Comparison of ENCODE assay signal across 10 mouse cellular contexts in the genomic region with DNA sequence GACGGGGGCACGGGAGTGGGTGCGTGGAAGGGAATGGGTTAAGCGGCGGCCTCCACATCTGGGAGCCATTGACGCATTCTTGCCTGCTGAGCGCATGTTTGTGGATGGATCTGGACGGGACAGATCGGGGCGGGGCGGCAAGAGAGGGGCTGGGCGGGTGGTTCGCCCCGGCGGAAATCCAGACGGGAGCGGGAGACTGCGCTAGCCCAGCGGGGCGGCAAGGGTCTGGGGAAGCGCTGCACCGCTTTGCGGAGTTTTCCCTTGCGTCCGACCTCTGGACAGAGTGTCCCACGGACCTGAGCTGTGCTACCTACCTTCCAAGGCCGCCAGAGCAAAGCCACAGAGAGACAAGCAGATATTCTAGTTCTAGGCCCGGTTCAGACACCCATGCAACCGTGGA. TPM values are rescaled to one million over a fixed set of nuclear protein-coding genes. Genes with fewer than 3 reads are reported as not detected.
DNase-seq lines count a peak whose midpoint lies in the region; ATAC-seq lines count a peak whose summit lies in the region.
"Had no signal": no experiment of that assay in that cellular context is flagged by ENCODE, and none has a peak within 500 bp of the region (broad histone marks: within the 10 kb centered on the region; RNA-seq: fewer than 3 reads in every experiment).

No protein-coding gene starts in this region.

- ATAC-seq in embryonic facial prominence, embryonic 14.5 days (ENCODE audit: low read depth), result peak; percentile 24; the same call in 1 of the 2 replicates
- peak; percentile 36 for ATAC-seq in heart, embryonic 15.5 days (replicated peaks; ENCODE audit: insufficient number of reproducible peaks, insufficient read depth, low FRiP score, low read depth)

- peak overlapping the region; percentile 87 for H3K4me3 ChIP-seq in embryonic facial prominence, embryonic 14.5 days (ENCODE audit: low read depth, low read length)
- H3K4me3 ChIP-seq in heart, embryonic 15.5 days, result peak overlapping the region; percentile 80

- peak overlapping the region; percentile 91 for H3K9ac ChIP-seq in embryonic facial prominence, embryonic 14.5 days (ENCODE audit: low read depth, low read length)
- H3K9ac ChIP-seq in heart, embryonic 15.5 days, result peak overlapping the region; percentile 63

- H3K9me3 ChIP-seq in embryonic facial prominence, embryonic 14.5 days (ENCODE audit: control insufficient read depth, low read length), result no peaks in the 10 kb centered on the region
- no peaks in the 10 kb centered on the region for H3K9me3 ChIP-seq in heart, embryonic 15.5 days (replicated peaks)

- no peaks in the 10 kb centered on the region for H3K27me3 ChIP-seq in embryonic facial prominence, embryonic 14.5 days (replicated peaks; ENCODE audit: control insufficient read depth, insufficient read depth, low read length)
- H3K27me3 ChIP-seq in heart, embryonic 15.5 days, result no peaks in the 10 kb centered on the region
- H3K27me3 ChIP-seq: CH12.LX had no signal

- H3K36me3 ChIP-seq in embryonic facial prominence, embryonic 14.5 days (ENCODE audit: control insufficient read depth, insufficient read depth, low read length), result peaks cover 4% of the 10 kb centered on the region; the same call in 1 of the 2 replicates
- no peaks in the 10 kb centered on the region for H3K36me3 ChIP-seq in heart, embryonic 15.5 days

- 4% methylated on average over 26 of the region's 29 CpGs for WGBS in embryonic facial prominence, embryonic 14.5 days
- 3% methylated on average over 29 of the region's 29 CpGs for WGBS in heart, embryonic 15.5 days

- H3K4me2 ChIP-seq in embryonic facial prominence, embryonic 14.5 days (ENCODE audit: low read depth, low read length), result peak overlapping the region; percentile 84
- peak overlapping the region; percentile 83 for H3K4me2 ChIP-seq in heart, embryonic 15.5 days

- peak; percentile 18 to 32 for DNase-seq in cerebellum, postnatal 14 days
- DNase-seq in cerebellum, postnatal 4 days (ENCODE audit: low spot score in 2 of 2), result no peak
- DNase-seq in embryonic facial prominence, embryonic 14.5 days (ENCODE audit: low spot score), result peak; percentile 94
- DNase-seq in kidney, postnatal 14 days, result peak; percentile 86
- DNase-seq in lung, postnatal 4 days, result peak; percentile 87 to 92
- DNase-seq in right cerebral cortex, postnatal 14 days, result no peak
- no peak for DNase-seq in left cerebral cortex, postnatal 4 days

- intact Hi-C loops in left cerebral cortex, postnatal 4 days (cut with DNase I), result no loop called here

- H3K27ac ChIP-seq in embryonic facial prominence, embryonic 14.5 days (replicated peaks; ENCODE audit: low read depth, low read length), result peak overlapping the region; percentile 98
- peak overlapping the region; percentile 99 for H3K27ac ChIP-seq in heart, embryonic 15.5 days

- H3K4me1 ChIP-seq in embryonic facial prominence, embryonic 14.5 days (ENCODE audit: control insufficient read depth, insufficient read depth, low read length), result peaks cover 78% of the 10 kb centered on the region
- peaks cover 78% of the 10 kb centered on the region for H3K4me1 ChIP-seq in heart, embryonic 15.5 days (replicated peaks)

RNA-seq across cellular contexts. Expression of a gene that starts 8.6 kb away (rescaled TPM):
- polyA plus RNA-seq in embryonic facial prominence, embryonic 14.5 days (2014; fragmentation: Nextera tagmentation; extraction: Ambion mirVana), result 46.4 and 50.3 TPM in 2 replicates
- polyA plus RNA-seq in heart, embryonic 15.5 days (2015; fragmentation: Nextera tagmentation; extraction: Ambion mirVana), result 26.2 and 31.0 TPM in 2 replicates
- 10 to 100 TPM; 20.3 to 21.5 TPM for total RNA-seq in left cerebral cortex, postnatal 4 days (2021)

RNA-seq across cellular contexts. Expression of a gene that starts 28.6 kb away (rescaled TPM):
- polyA plus RNA-seq in embryonic facial prominence, embryonic 14.5 days (2014; fragmentation: Nextera tagmentation; extraction: Ambion mirVana), result 22.7 and 23.0 TPM in 2 replicates
- polyA plus RNA-seq in heart, embryonic 15.5 days (2015; fragmentation: Nextera tagmentation; extraction: Ambion mirVana), result 14.2 and 20.4 TPM in 2 replicates
- total RNA-seq in left cerebral cortex, postnatal 4 days (2021), result 1 to 10 TPM; 1.4 to 1.8 TPM

RNA-seq across cellular contexts. Expression of a gene that starts 46.6 kb away (rescaled TPM):
- 0.34 and 0.56 TPM in 2 replicates for polyA plus RNA-seq in embryonic facial prominence, embryonic 14.5 days (2014; fragmentation: Nextera tagmentation; extraction: Ambion mirVana)
- polyA plus RNA-seq in heart, embryonic 15.5 days (2015; fragmentation: Nextera tagmentation; extraction: Ambion mirVana), result 3.6 and 4.4 TPM in 2 replicates
- 1 to 10 TPM; 2.2 to 3.4 TPM for total RNA-seq in left cerebral cortex, postnatal 4 days (2021)
- total RNA-seq: hematopoietic stem cell, adult 5-6 weeks had no signal

Comparison
In these comparisons a context has a peak if more than half of its experiments do, and no peak if none do; other contexts are left out.
1. DNase-seq: peak in cerebellum, postnatal 14 days (2 of 2), embryonic facial prominence, embryonic 14.5 days (single experiment), kidney, postnatal 14 days (single experiment) and lung, postnatal 4 days (2 of 2); none in cerebellum, postnatal 4 days (0 of 2), right cerebral cortex, postnatal 14 days (single experiment) and left cerebral cortex, postnatal 4 days (single experiment).